Mouse (Mus musculus) embryonic fibroblast, embryonic 13.5 days (primary cell): ENCODE measurements around the gene Olfr1253. TPM values are rescaled to one million over a fixed set of nuclear protein-coding genes. Genes with fewer than 3 reads are reported as not detected.

ENCODE experiments used
- H3K27ac ChIP-seq: 2 replicates; pipeline ENCODE4 v1.5.1; 2012; ENCODE audit warnings: low read length, control low read depth, inconsistent platforms; ENCODE audit not compliant: insufficient read depth
- H3K4me1 ChIP-seq: 2 replicates; pipeline ENCODE4 v1.6.1; 2011; ENCODE audit warnings: low read length; ENCODE audit not compliant: control insufficient read depth, insufficient read depth
- H3K4me3 ChIP-seq: 2 replicates; pipeline ENCODE4 v1.5.1; 2011; ENCODE audit warnings: mild to moderate bottlenecking, control low read depth, low read length; ENCODE audit not compliant: insufficient read depth
- CTCF ChIP-seq: IDR thresholded peaks from 2 replicates; pipeline ENCODE4 v1.5.1; 2011; ENCODE audit warnings: mild to moderate bottlenecking, control low read depth, low read length, moderate library complexity, borderline replicate concordance; ENCODE audit not compliant: insufficient read depth
- POLR2A ChIP-seq: IDR thresholded peaks from 2 replicates; pipeline ENCODE4 v1.6.1; 2011; ENCODE audit warnings: low read depth, mild to moderate bottlenecking, control low read depth, low read length, moderate library complexity
- polyA plus RNA-seq: library from polyadenylated mRNA; stranded (reverse); fragments of >200 nt; gene quantifications from 2 replicates; pipeline ENCODE4 v1.2.4, GENCODE M21; 2011; ENCODE audit warnings: low read depth; ENCODE audit not compliant: missing spikeins, insufficient read length

The Olfr1253 gene
- polyA plus RNA-seq, result not detected in 2 replicates

GRCm38 (mm10) chr2:89756990-89757389 is at the start of gene Olfr1253:
Gene Olfr1253, minus strand, starts transcription at chr2:89757090.
- Histone ChIP-seq H3K4me3 (no peak within 1 kb of the TSS), H3K4me1 (no peaks in the 10 kb centered on the region), H3K27ac (no peak within 1 kb of the TSS)
- TF ChIP-seq POLR2A (no peak), CTCF (no peak)

DNA sequence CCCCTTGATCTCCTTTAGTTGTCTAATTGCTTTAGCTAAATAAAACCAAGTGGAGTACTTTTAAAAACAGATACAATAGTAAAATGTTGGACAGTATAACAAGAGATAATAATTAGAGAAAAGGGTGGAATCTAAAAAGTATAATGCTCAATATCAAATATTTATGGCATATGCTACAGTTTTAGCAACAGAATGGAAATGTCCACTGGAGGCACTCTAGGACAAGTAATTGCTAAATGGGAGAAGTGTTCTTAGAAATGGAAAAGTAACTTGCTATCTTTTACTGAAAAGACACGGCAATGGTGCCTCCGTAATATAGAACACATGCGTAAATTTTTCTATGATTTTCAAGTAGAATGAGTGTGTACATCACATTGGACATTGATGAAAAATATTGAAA is 42.7 kb upstream of the Olfr1253 start:
- Histone ChIP-seq H3K27ac (no peak overlapping the region), H3K4me3 (no peak overlapping the region), H3K4me1 (no peaks in the 10 kb centered on the region)
- TF ChIP-seq CTCF (no peak), POLR2A (no peak)

DNA sequence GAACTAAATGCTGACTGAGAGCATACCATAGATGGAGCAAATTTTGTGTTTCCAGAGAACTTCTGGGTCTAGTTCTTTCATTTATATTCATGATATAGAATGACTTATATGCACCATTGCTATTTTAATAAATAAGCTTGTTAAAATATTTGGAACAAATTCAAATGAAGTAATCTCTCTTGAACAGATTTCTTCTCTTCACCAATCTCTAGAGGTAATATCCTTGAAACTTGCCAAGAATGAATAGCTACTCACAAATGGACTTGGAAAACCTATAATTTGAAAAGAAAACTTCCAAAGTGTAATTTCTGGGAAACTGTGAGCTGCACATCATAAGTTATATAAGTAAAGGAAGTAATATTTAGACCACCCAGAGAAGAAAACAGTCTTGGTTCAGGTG is 36.6 kb upstream of the Olfr1253 start, which contains the start of gene Olfr1254:
Gene Olfr1254, minus strand, starts transcription at position 101 of the 400 bp plus-strand sequence.
- TF ChIP-seq CTCF, result no peak
- no peak for TF ChIP-seq POLR2A
- no peak within 1 kb of the TSS for H3K27ac ChIP-seq
- no peaks in the 10 kb centered on the region for H3K4me1 ChIP-seq
- H3K4me3 ChIP-seq, result no peak within 1 kb of the TSS

DNA sequence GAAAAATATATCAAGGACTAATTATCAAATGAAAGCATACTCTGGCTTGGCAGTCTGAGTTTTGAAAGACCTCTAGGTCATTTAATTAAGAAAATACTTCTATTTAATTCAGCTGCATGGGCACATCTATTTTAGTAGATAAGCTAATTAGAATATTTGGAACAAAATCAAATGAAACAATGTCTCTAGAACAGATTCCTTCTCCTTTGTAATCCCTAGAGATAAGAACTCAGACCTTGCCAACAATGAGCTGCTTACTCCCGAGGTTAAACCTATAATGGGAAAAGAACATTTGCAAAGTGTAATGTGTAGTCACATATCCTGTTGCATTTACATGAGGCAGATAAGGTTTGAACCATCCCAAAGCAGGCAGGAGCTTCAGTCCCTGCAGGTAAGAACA is 32.0 kb downstream of the Olfr1253 start, which contains the start of gene Olfr1252:
Gene Olfr1252, minus strand, starts transcription at position 101 of the 400 bp plus-strand sequence.
- H3K4me1 ChIP-seq, result no peaks in the 10 kb centered on the region
- no peak within 1 kb of the TSS for H3K4me3 ChIP-seq
- TF ChIP-seq CTCF (no peak), POLR2A (no peak)
- H3K27ac ChIP-seq, result no peak within 1 kb of the TSS

Other genes with a start within 250 kb of the Olfr1253 start
- not detected in 2 replicates for gene Olfr1243, start 225.6 kb downstream of the Olfr1253 start, polyA plus RNA-seq
- not detected in 2 replicates for gene Olfr1245, start 178.6 kb downstream of the Olfr1253 start, polyA plus RNA-seq
- gene Olfr1246, start 163.9 kb downstream of the Olfr1253 start, polyA plus RNA-seq, result not detected in 2 replicates
- gene Olfr1247, start 143.0 kb downstream of the Olfr1253 start, polyA plus RNA-seq, result not detected in 2 replicates
- gene Olfr1248, start 138.8 kb downstream of the Olfr1253 start, polyA plus RNA-seq, result not detected in 2 replicates
- not detected in 2 replicates for gene Olfr1249, start 122.1 kb downstream of the Olfr1253 start, polyA plus RNA-seq
- not detected in 2 replicates for gene Olfr1250, start 95.6 kb downstream of the Olfr1253 start, polyA plus RNA-seq
- not detected in 2 replicates for gene Olfr1251, start 85.2 kb downstream of the Olfr1253 start, polyA plus RNA-seq
- not detected in 2 replicates for gene Olfr1252, start 32.1 kb downstream of the Olfr1253 start, polyA plus RNA-seq
- gene Olfr1254, start 36.5 kb upstream of the Olfr1253 start, polyA plus RNA-seq, result not detected in 2 replicates
- gene Olfr1255, start 55.0 kb upstream of the Olfr1253 start, polyA plus RNA-seq, result not detected in 2 replicates
- not detected in 2 replicates for gene Olfr1256, start 84.5 kb upstream of the Olfr1253 start, polyA plus RNA-seq
- not detected in 2 replicates for gene Olfr48, start 91.1 kb upstream of the Olfr1253 start, polyA plus RNA-seq
- gene Olfr1257, start 121.3 kb upstream of the Olfr1253 start, polyA plus RNA-seq, result not detected in 2 replicates
- not detected in 2 replicates for gene Olfr1258, start 170.2 kb upstream of the Olfr1253 start, polyA plus RNA-seq
- not detected in 2 replicates for gene Olfr1259, start 191.6 kb upstream of the Olfr1253 start, polyA plus RNA-seq
- not detected in 2 replicates for gene Olfr1260, start 217.2 kb upstream of the Olfr1253 start, polyA plus RNA-seq
- not detected in 2 replicates for gene Olfr1261, start 234.1 kb upstream of the Olfr1253 start, polyA plus RNA-seq
- gene Olfr1262, start 243.1 kb upstream of the Olfr1253 start, polyA plus RNA-seq, result not detected in 2 replicates